ENCODE assay signal across 8 mouse cellular contexts in genomic region chr19:56775893-56776718, GRCm38 (mm10). TPM values are rescaled to one million over a fixed set of nuclear protein-coding genes. Genes with fewer than 3 reads are reported as not detected.
DNase-seq lines count a peak whose midpoint lies in the region; ATAC-seq and TF ChIP-seq lines count a peak whose summit lies in the region.

No protein-coding gene starts in this region.

- H3K27me3 ChIP-seq in heart, embryonic 11.5 days (ENCODE audit: control insufficient read depth, insufficient read depth, low read length): peaks cover 2% of the 10 kb centered on the region; the same call in 1 of the 2 replicates
- H3K27me3 ChIP-seq in limb, embryonic 13.5 days: peaks cover 42% of the 10 kb centered on the region
- H3K27me3 ChIP-seq in thymus, adult 2 months (ENCODE audit: control insufficient read depth, insufficient read depth, low read length): peaks cover 7% of the 10 kb centered on the region; the same call in 1 of the 2 replicates

- peaks cover 33% of the 10 kb centered on the region for H3K4me1 ChIP-seq in heart, embryonic 11.5 days (ENCODE audit: control insufficient read depth, insufficient read depth, low read length)
- H3K4me1 ChIP-seq in limb, embryonic 13.5 days: peaks cover 23% of the 10 kb centered on the region
- peaks cover 17% of the 10 kb centered on the region; the same call in 1 of the 2 replicates for H3K4me1 ChIP-seq in thymus, adult 2 months (replicated peaks; ENCODE audit: control insufficient read depth, insufficient read depth, low read length)

- H3K4me2 ChIP-seq in heart, embryonic 11.5 days: peak overlapping the region; percentile 72
- peak overlapping the region; percentile 66 for H3K4me2 ChIP-seq in limb, embryonic 13.5 days (replicated peaks)

- no peak overlapping the region for H3K27ac ChIP-seq in heart, embryonic 11.5 days (ENCODE audit: low read depth, low read length)
- no peak overlapping the region for H3K27ac ChIP-seq in limb, embryonic 13.5 days
- no peak overlapping the region for H3K27ac ChIP-seq in thymus, adult 2 months (ENCODE audit: control insufficient read depth, insufficient read depth, low read length)

- TF ChIP-seq POLR2A in thymus, adult 2 months (IDR thresholded peaks at IDR 0.05; ENCODE audit: control insufficient read depth, extremely low read depth, insufficient read depth, low read length, poor library complexity): no peak

- no peaks in the 10 kb centered on the region for H3K9me3 ChIP-seq in heart, embryonic 11.5 days (replicated peaks; ENCODE audit: control insufficient read depth, low read length)
- H3K9me3 ChIP-seq in limb, embryonic 13.5 days: no peaks in the 10 kb centered on the region

- ATAC-seq in heart, embryonic 11.5 days (replicated peaks; ENCODE audit: insufficient number of reproducible peaks, low FRiP score, low TSS enrichment): no peak
- ATAC-seq in limb, embryonic 13.5 days (ENCODE audit: low FRiP score, low read depth): no peak

- peak; percentile 28 for DNase-seq in adrenal gland, postnatal 25 days
- DNase-seq in adrenal gland, postnatal 10 days: no peak
- DNase-seq in R1 (ENCODE audit: low read depth, low spot score): peak; percentile 28
- peak; percentile 47 for DNase-seq in retina, embryonic 14.5 days (ENCODE audit: low spot score)
- no peak for DNase-seq in left cerebral cortex, adult 8-10 months (ENCODE audit: low spot score in 2 of 2)
- DNase-seq in thymus, adult 2 months: no peak

- no peaks in the 10 kb centered on the region for H3K36me3 ChIP-seq in heart, embryonic 11.5 days (ENCODE audit: control insufficient read depth, insufficient read depth, low read length)
- H3K36me3 ChIP-seq in limb, embryonic 13.5 days: no peaks in the 10 kb centered on the region
- no peaks in the 10 kb centered on the region for H3K36me3 ChIP-seq in thymus, adult 2 months (ENCODE audit: control insufficient read depth, insufficient read depth, low read length)

- peak overlapping the region; percentile 36 for H3K4me3 ChIP-seq in heart, embryonic 11.5 days (ENCODE audit: low read depth, low read length)
- H3K4me3 ChIP-seq in limb, embryonic 13.5 days: peak overlapping the region; percentile 34
- H3K4me3 ChIP-seq in thymus, adult 2 months (ENCODE audit: control insufficient read depth, insufficient read depth, low read length): no peak overlapping the region

- WGBS in heart, embryonic 11.5 days (ENCODE audit: insufficient replicate concordance): 4% methylated on average over 18 of the region's 18 CpGs
- WGBS in limb, embryonic 13.5 days: 2% methylated on average over 17 of the region's 18 CpGs
- WGBS in thymus, adult 2 months: 18% methylated on average over 18 of the region's 18 CpGs

- no peak for TF ChIP-seq CTCF in thymus, adult 2 months (IDR thresholded peaks at IDR 0.05; ENCODE audit: borderline replicate concordance, control insufficient read depth, extremely low read depth, insufficient read depth, low read length, poor library complexity)

- H3K9ac ChIP-seq in heart, embryonic 11.5 days (ENCODE audit: low read depth, low read length): peak overlapping the region; percentile 34; the same call in 1 of the 2 replicates
- H3K9ac ChIP-seq in limb, embryonic 13.5 days: peak overlapping the region; percentile 40; the same call in 1 of the 2 replicates

RNA-seq across cellular contexts. Expression of gene Ccdc186, which starts 45.9 kb away (rescaled TPM):
- 25.5 and 31.9 TPM in 2 replicates for total RNA-seq in adrenal gland, postnatal 25 days (2021)
- total RNA-seq in adrenal gland, postnatal 10 days (2021): 10 to 100 TPM; 19.9 to 20.0 TPM
- polyA plus RNA-seq in heart, embryonic 11.5 days (2014; fragmentation: Nextera tagmentation; extraction: Ambion mirVana): 15.5 and 16.5 TPM in 2 replicates
- polyA plus RNA-seq in limb, embryonic 13.5 days (2015; fragmentation: Nextera tagmentation; extraction: Ambion mirVana): 24.6 and 26.9 TPM in 2 replicates
- 10 to 100 TPM; 46.1 to 49.5 (median 46.6) TPM for total RNA-seq in left cerebral cortex, adult 8-10 months (2022)
- 5.7 and 5.9 TPM in 2 replicates for polyA plus RNA-seq in thymus, adult 2 months (2012; rRNA removed)

RNA-seq across cellular contexts. Expression of gene Tdrd1, which starts 49.9 kb away (rescaled TPM):
- not detected in 2 replicates for total RNA-seq in adrenal gland, postnatal 25 days (2021)
- total RNA-seq in adrenal gland, postnatal 10 days (2021): under 1 TPM in 1 of 2 experiments, not detected in 1; 0.12 TPM
- 0.62 and 1.2 TPM in 2 replicates for polyA plus RNA-seq in heart, embryonic 11.5 days (2014; fragmentation: Nextera tagmentation; extraction: Ambion mirVana)
- polyA plus RNA-seq in limb, embryonic 13.5 days (2015; fragmentation: Nextera tagmentation; extraction: Ambion mirVana): 2.1 and 2.2 TPM in 2 replicates
- under 1 TPM; 0.27 to 0.39 (median 0.33) TPM for total RNA-seq in left cerebral cortex, adult 8-10 months (2022)
- polyA plus RNA-seq in thymus, adult 2 months (2012; rRNA removed): 0.09 and 0.10 TPM in 2 replicates

RNA-seq across cellular contexts. Expression of gene Adrb1, which starts 54.1 kb away (rescaled TPM):
- 2.6 and 4.2 TPM in 2 replicates for total RNA-seq in adrenal gland, postnatal 25 days (2021)
- 1 to 10 TPM; 7.2 to 7.4 TPM for total RNA-seq in adrenal gland, postnatal 10 days (2021)
- polyA plus RNA-seq in heart, embryonic 11.5 days (2014; fragmentation: Nextera tagmentation; extraction: Ambion mirVana): 1.5 and 1.8 TPM in 2 replicates
- polyA plus RNA-seq in limb, embryonic 13.5 days (2015; fragmentation: Nextera tagmentation; extraction: Ambion mirVana): 0.61 and 0.62 TPM in 2 replicates
- total RNA-seq in left cerebral cortex, adult 8-10 months (2022): 10 to 100 TPM; 31.2 to 37.7 (median 35.3) TPM
- polyA plus RNA-seq in thymus, adult 2 months (2012; rRNA removed): 6.6 and 6.9 TPM in 2 replicates

Comparison
In these comparisons a context has a peak if more than half of its experiments do, and no peak if none do; other contexts are left out.
1. DNase-seq: peak in adrenal gland, postnatal 25 days (single experiment), R1 (single experiment) and retina, embryonic 14.5 days (single experiment); none in adrenal gland, postnatal 10 days (single experiment), left cerebral cortex, adult 8-10 months (0 of 2) and thymus, adult 2 months (single experiment).